Mouse (Mus musculus) c-Kit-positive CD71-negative TER-119-negative erythroid progenitor cells, embryonic 14.5 days (primary cell): ENCODE data around the gene Tlk1.
A peak's percentile ranks its signal among the peaks of the same experiment; 100 is the strongest.

Source experiments
- DNase-seq: peaks from one replicate; pipeline ENCODE4 v3.0.0-alpha.2; 2013; ENCODE audit warnings: low read depth

The Tlk1 gene

DNA sequence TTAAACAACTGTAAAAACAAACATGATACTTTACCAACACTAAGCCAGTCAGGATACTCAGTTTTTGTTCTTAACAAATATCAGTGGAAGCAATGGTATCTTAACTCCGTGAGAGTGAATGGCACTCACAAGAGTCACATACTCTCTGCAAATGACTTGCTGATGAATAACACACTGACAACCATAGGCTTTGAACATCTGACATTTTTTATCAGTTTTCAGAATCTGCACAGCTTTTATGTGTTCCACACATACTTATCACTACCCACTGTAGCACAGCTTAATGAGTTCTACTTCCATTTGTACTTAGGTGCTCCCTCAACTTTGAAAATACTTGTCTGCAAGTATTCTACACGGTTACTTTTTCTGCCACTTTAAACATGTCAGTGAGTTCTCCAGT, 35.3 kb downstream of the Tlk1 start:
- DNase-seq = no peak

DNA sequence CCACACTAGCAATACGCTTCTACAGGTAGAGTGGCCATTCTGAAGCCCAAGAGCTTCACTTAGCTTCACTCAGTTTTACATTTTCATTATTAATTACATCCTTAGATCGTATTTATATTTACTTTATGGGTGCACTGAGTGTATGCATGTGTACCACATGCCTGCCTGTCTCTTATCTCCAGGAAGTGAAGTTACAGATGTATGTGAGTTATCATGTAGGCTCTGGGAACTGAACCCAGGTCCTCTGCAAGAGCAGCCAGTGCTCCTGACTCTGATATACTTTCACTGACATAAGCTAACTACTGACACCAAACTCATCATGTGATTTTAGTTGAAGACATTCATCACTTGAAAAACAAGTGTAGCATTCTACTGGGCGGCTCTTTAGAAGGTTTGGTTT, 36.2 kb downstream of the Tlk1 start:
- DNase-seq = no peak

DNA sequence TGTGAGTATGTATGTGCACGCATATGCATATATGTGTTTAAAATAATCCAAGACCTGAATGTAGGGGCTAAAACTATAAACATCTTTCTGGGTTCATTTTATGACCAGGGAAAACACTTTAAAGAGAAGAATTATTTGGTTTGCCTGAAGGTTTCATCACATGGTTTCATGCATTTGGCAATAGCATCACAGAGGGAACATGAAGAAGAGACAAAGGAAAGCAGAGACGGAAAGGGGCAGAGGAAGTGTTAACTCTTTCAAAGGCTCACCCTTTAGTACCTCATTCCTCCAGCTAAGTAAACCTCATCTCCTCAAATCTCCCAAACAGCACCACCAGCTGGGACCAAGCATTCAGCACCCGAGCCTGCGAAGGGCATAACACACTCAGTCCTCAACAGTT, 41.1 kb downstream of the Tlk1 start:
- no peak for DNase-seq

DNA sequence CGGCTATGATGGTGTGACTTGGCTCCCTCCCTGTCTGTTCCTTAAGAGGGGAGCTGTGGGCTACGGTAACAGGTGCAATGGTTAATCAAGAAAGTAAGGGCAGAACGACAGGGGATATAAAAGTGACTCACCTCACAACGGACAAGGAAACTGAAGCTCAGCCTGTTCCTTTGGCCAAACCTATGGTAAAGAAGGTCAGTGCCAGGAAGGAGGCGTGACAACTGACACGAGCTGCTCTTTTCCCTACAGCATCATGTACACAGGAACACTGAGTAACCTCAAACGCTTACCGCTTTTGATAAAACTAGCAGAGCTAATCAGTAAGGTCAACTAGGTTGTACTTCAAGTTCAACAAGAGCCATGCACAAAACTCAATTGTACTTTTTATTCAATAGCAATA, 42.0 kb downstream of the Tlk1 start:
- DNase-seq = no peak

DNA sequence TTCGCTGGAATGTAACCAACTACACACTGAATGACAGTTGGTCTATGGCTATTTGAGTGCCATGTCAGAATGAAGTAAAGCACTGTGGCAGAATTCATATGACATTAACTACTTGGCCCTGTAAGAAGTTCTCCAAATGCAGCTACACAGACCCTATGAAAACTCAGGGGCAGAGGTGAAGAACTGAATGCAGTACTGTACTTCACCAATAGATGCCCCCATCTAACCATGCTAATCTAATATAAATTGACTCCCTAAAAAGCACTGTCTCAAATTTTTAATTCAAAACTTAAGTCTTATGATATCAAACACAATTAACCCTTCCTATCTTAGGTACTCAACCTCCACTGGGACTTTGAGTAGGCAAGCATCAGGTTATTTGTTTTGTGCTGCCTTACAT, 45.9 kb downstream of the Tlk1 start:
- peak; percentile 33 for DNase-seq

DNA sequence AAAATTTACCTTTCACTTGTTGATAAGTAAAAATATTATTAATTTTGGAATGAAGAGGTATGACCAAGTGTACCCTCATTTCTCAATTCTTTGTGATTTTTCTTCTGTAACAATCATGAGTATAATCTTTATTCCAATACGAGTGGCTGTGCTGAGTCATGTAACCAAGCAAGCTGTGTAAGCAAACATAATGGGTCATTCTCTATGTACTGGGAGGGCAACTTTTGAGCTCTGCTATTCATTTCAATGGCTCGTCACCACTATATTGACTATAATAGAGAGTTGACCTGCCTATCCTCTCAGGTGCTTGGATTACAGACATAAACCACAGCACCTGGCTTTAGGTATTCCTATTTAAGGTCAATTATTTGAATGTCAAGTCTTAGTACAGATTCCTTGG, 48.8 kb downstream of the Tlk1 start:
- no peak for DNase-seq

DNA sequence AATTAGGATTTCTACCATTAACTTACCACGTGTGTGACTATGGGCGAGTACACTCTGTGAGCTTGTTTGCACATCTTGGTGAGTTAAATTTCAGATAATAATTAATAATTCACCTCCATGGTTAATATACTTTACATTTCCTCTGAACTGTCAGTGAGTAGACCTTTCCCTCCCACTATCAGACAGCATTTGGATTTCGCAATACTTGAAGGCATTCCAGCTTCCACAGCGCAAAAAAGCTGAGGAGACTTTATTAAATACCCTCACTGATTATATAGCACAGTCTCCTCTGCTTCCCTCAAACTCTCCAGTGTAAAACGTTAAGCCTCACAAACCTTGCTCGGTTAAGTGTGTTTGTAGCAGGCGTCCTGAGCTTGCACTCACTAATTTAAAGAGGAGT, 60.8 kb downstream of the Tlk1 start:
- no peak for DNase-seq

DNA sequence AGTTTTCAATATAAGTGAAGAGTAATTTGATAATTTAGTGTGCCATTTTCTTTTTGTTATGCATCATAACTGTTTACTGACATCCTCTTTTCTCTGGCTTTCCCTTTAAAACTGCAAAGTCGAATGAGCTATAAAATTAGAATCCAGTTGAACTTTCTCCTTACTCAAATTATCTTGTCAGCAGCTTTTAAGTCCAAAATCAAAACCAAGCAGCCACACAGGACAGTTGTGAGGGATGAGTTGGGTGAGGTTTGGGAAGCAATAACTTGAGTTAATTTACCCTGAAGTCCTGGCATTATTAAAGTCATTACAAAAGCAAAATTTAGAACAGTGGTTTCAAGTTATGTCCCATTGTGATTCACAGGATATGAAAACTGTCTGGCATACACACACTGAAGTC, 62.8 kb downstream of the Tlk1 start:
- DNase-seq = no peak

DNA sequence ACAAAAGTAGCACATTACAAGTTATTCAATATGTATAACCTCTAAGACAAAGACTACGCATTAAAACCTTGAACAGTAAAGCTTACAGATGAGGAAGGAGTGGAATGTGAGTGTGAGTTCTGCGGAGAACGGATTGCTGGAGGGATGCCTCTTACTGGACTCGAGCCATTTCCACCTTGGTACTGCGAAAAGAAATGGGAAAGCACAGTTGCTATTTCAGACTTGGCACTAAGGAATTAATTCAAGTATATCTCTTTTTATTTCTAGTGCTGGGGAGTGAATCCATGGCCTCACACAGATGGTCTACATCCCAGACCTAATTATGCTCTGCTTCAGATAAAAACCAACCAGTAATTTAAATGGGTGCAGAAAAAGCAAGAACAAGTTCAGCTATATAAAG, 73.4 kb downstream of the Tlk1 start:
- DNase-seq = no peak

DNA sequence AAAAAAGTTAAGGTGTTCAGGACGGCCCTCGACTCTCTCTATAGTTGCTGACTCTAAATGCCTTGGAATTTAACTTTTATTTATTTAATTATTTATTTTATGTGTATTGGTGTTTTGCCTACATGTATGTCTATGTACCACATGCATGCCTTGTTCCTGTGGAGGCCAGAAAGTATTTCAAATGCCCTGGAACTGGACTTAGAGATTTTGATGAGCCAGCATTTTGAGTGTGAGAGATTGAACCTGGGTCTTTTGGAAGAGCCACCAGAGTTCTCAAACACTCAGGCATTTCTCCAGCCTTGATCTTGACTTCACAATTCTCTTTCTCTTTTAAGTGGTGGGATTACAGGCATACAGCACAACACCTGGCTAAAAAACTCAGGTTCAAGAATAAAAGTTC, 73.9 kb downstream of the Tlk1 start:
- DNase-seq = no peak

DNA sequence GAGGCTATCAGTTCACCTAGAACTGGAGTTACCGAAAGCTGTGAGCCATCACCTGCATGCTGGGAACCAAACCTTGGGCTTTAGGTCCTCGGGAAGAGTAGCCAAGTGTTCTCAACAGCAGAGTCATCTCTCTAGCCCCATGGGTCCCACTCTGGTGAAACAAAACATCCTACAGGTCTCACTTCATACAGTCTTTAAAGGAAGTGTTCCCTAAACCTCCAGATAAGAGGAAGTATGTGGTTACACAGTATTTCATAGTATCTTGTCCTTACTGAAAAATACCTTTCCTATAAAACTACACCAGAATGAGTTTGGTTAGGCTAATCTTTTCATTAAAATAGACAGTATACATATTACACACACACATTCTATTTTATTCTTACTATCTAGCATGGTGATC, 82.9 kb downstream of the Tlk1 start:
- DNase-seq = no peak

DNA sequence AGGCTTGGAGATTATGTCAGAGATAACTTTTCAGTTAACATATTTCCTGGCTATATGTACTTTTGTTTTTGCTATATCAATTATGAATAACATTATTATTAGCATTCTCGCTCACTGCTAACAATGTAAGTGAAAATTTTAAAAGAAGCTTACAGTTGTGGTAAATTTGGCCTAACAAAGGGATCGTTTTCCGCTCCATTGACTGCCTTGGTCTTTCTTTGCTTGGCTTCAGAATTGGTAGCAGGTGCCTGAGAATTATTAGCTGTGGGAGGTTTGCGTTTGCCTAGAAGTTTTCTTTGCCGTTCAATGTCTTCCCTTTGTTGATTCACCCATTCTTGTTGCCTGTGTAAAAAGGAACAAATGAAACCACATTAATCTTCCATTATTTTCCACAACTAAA, 83.6 kb downstream of the Tlk1 start:
- DNase-seq = no peak

DNA sequence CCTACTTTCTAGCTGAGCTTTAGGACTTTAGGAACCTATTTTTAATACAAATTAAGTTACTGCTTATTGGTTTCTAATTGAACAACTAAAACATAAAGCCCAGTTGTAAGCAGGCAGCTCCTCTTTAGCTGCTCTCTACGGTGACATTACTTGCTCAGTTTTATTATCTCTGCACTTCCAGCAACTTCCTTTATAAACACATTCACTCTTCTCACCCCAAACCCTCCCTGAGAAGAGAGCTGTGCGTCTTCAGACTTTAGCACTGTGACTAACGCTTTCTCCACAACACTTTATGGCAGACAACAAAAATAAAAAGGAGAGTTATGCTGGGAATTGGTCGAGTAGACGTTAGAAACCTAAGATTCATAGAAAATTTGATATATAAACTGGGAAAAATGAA, 89.5 kb downstream of the Tlk1 start:
- DNase-seq = no peak

DNA sequence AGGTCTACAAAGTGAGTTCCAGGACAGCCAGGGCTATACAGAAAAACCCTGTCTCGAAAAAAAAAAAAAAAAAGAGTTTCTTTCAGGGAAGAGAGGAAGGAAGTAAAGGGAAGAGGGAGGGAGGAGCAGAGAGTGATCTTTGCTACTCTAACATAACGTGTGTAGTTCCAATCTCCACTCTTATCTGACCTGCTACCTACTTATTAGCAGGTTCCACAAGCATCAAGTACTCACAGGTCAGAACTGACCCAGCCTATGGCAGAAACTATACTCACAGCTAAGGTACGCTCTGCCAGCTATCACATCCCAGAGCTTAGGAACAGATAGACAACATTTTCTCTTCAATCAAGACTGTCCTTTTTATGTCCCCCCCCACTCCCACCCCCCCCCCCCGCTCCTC, 90.0 kb downstream of the Tlk1 start:
- DNase-seq = no peak

DNA sequence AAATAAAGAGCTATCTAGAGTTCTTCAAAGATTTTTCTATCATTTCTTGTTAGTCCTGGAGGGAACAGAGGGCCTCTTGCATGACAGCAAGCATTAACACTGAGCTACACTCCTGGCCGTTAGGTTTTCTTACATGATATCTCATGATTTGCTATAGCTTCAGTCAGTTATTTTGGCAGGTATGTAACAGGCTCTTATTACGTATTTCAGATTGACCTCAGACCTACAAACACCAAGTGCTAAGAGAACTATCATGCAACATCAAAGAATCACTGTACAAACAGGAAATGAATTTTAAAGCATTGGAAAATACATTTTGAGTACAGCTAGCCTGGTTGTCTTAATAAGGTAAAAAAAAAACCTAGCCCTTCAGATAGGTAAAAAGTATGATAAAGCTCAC, 98.4 kb downstream of the Tlk1 start:
- no peak for DNase-seq

DNA sequence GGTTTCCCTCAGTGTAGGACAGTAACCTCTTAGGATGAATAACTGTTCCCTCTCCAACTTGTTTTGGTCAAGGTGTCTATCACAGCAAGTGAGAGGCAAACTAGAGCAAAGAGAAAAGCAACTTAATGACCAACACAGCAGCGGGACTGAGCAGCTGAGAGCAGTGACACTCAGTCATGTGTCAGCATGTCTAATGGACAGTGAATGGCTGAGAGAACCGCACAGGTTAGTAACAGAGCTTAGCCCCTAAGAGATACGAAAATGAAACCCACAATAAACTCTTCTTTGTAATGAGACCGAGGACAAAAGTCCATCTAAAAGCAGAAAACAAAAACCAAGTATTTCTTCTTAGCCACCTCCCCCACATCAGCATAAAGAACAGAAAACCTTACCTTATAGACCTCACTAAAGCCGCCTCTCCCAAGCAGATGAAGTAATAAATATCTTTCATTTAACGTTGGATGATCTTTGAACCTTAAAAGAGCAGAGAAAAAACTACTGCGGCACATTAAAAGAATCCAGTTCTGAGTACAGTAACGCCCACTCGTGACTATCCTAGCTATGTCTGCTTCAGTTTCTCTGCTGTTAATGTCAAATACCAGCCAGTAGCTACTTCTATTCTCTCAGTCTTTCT, 101.8 kb downstream of the Tlk1 start:
- DNase-seq = no peak

DNA sequence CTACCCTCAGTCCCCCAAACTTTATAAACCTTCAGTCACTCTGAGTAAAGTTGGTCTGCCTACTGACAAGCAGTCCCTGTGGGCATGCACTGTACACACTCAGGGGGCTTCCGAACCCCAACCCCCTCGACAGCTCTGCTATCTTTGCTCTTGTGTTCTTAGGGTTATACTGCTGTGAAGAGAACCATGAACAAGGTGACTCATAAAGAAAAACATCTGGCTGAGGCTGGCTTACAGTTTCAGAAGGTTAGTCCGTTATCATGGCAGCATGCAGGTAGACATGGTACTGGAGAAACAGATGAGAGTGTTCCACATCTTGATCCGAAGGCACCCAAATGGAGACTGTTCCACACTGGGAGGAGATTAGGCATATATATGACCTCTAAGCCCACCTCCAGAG, 114.7 kb downstream of the Tlk1 start:
- no peak for DNase-seq

DNA sequence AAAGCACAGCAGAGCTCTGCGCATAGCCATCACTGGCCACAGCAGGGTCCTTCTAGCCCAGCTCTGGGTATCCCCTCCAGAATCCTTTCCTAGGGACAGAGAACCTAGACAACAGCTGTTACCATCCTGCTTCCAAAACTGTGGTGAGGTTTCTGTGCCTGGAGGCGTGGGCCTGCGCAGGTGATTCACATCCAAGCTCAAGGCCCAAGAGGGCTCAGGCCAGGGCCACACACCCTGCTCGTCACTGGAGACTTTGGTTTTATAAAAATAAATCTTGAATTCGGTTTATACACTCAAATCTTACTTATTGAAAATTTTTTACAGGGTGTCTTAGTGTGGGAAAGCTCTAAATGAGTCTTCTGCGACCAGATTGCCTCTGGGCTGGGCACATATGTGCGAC, 115.3 kb downstream of the Tlk1 start:
- no peak for DNase-seq

DNA sequence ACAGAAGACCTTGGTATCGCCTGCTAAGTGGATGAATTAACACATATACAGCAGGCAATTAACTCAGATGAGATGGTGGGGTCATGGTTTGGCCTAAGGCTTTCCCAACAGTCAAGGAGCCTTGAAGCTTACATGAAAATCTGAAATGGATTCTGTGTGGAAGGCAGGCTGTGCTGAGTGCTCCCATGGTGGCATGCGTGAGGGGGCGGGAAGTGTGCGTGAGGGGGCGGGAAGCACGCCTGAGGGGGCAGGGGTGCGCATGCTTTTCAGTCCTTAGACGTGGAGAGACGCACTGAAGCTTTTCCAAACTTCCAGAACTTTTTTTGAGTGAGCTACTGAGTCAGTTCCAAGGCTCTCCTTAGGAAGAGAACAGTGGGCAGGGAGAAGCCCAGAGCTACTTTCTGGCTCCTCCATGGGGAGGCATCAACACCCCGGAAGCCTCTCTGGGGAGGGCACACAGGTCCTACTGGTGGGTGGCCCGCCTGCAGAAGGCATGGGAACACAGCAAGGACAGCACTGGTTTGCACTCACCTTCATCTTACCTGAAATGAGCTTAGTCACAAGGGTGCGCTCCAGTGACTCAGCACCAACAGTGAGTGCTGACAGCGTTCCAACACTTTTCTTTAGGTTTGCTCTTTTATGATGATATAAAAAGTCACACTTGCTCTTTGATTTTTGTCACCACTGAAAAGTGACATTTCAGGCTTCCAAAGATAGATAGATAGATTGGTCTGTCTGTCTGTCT, 116.4 kb downstream of the Tlk1 start:
- no peak for DNase-seq

DNA sequence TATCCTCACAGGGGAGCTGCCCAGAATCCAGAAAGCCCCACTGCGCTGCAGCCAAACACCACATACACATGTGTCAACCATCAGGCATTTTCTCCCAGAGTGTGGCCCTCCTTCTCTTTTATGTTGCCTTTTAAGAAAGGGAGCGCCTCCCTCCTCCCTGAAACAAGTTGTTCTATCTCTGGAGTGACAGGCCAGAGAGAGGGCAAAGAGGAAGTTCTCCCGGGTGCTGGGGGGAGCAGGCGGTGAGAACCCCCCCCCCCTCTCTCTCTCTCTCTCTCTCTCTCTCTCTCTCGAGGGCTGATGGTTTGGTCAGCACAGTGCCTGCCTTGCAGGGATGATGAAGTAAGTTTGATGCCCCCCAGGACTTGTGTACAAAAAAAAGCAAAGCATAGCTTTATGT, 123.1 kb downstream of the Tlk1 start:
- peak; percentile 20 for DNase-seq

DNA sequence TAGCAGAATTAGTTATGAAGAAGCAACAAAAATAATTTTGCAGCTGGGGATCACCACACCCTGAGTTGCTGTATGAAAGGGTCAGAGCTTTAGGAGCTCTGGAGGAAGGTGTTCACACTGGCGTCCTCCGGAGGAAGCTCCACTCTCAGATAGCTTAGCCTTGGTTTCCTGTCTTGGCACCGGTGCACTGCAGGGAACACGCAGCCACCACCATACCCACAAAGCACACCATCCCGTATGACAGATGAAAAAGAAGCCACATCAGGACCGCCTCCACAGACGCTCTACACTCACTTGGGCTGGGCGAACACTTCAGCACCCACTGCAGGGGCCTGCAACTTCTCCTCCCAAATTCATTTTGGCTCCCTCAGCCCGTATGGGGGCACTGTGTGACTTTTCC, 124.0 kb downstream of the Tlk1 start:
- no peak for DNase-seq

DNA sequence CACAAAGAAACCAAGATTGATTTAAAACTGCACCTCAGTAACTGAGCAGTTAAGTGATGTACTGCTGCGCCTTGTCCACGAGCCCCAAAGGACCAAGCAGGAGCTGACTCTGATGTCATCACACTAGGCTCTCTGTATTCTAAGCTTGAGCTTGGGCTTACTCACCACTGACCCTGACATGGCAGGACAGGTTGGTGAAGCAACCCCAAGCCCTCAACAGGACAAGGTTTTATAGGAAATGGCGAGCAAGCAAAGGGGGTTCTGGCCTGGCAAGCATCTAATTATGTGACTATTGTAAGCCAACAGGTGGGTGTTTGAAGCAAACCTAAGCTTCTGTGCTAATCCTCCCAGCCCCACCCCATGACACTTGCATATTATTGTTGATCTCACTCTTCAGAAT, 124.7 kb downstream of the Tlk1 start:
- no peak for DNase-seq

DNA sequence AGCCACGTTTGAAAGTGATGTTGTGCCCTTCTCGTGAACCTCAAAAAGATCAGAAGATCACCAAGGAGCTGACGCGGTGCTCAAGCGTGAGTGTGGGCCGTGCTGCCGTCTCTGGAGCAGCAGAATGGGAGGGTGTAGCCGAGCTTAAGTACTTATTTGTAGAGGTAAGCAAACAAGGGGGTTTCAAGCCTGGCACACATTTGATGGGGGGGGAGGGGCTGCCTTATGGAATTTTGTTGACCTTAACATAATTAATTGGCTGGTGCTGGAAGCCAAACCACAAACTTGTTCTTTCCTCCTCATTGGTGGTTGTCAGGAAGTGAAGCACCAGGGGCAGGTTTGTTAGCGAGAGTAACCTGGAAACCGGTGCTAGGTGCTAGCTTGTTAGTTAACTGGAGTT, 129.8 kb downstream of the Tlk1 start:
- DNase-seq = no peak

DNA sequence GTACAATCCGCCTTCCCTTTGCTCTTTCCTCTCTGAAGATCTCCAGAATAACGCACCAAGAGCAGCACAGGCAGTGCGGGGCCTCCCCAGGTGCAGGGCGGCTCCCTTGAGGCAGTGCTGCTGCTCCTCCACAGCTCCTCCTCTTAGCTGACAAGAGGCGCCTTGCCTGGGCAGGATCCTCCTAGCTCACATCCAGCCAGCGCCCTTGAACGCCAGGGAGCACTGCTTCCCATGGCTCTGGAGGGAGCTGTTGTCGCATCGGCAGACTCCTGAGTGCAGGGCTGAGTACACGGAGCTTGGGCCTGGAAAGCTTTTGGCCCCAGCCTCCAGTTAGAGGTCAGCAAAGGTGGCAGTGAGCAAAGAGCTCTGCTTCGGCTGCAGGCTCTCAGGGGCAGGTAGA, 135.3 kb downstream of the Tlk1 start:
- DNase-seq = no peak
